16 mouse cellular contexts compared by ENCODE assay signal in the genomic region with DNA sequence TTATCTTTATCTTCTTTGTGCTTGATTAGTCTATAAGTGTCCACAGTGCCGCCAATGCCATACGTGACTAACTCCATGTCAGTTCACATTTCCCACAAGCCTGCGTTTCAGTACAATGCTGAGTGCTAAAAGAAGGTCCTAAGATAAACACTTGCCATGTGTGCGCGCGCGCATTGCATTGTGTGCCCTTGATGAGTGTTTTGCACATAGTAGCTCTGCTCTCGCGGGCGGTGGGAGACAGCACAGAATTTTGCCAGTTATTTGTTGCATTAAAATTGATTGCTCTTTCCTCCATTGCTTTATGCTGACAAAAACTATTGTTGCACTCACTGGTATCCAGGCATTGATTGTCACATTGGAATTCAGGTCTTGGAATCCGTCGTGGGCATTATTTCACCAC.
A peak's percentile ranks its signal among the peaks of the same experiment; 100 is the strongest.
DNase-seq lines count a peak whose midpoint lies in the region; ATAC-seq and TF ChIP-seq lines count a peak whose summit lies in the region.
"Had no signal": no experiment of that assay in that cellular context is flagged by ENCODE, and none has a peak within 500 bp of the region (broad histone marks: within the 10 kb centered on the region; RNA-seq: fewer than 3 reads in every experiment).

No protein-coding gene starts in this region.

- no peaks in the 10 kb centered on the region for H3K27me3 ChIP-seq in neural tube, embryonic 11.5 days (ENCODE audit: control insufficient read depth, insufficient read depth, low read length)
- no peaks in the 10 kb centered on the region for H3K27me3 ChIP-seq in forebrain, embryonic 14.5 days (replicated peaks; ENCODE audit: control insufficient read depth, insufficient read depth, low read length)
- H3K27me3 ChIP-seq in midbrain, embryonic 10.5 days (ENCODE audit: low read depth, poor library complexity, severe bottlenecking): no peaks in the 10 kb centered on the region
- H3K27me3 ChIP-seq: embryonic facial prominence, embryonic 13.5 days; stomach, embryonic 15.5 days had no signal

- no peak overlapping the region for H3K9ac ChIP-seq in neural tube, embryonic 11.5 days (ENCODE audit: low read length)
- no peak overlapping the region for H3K9ac ChIP-seq in forebrain, embryonic 14.5 days (ENCODE audit: low read length)
- H3K9ac ChIP-seq: embryonic facial prominence, embryonic 13.5 days; liver, postnatal 0 days; stomach, embryonic 15.5 days had no signal

- H3K36me3 ChIP-seq in neural tube, embryonic 11.5 days (ENCODE audit: control insufficient read depth, insufficient read depth, low read length): no peaks in the 10 kb centered on the region
- H3K36me3 ChIP-seq in forebrain, embryonic 14.5 days (ENCODE audit: control insufficient read depth, insufficient read depth, low read length): no peaks in the 10 kb centered on the region
- H3K36me3 ChIP-seq in midbrain, embryonic 10.5 days: no peaks in the 10 kb centered on the region
- H3K36me3 ChIP-seq: embryonic facial prominence, embryonic 13.5 days; stomach, embryonic 15.5 days had no signal

- peak; percentile 45 for DNase-seq in neural tube, embryonic 11.5 days (ENCODE audit: low spot score)
- no peak for DNase-seq in neural tube, embryonic 10.5 days (ENCODE audit: extremely low spot score, low spot score)
- peak; percentile 61 for DNase-seq in forebrain, embryonic 14.5 days (ENCODE audit: low spot score)
- peak; percentile 27 for DNase-seq in midbrain, embryonic 10.5 days (ENCODE audit: low spot score)
- DNase-seq in retina, postnatal 1 day: peak; percentile 49
- DNase-seq in frontal cortex, postnatal 14 days (ENCODE audit: low spot score in 2 of 2): no peak
- no peak for DNase-seq in adrenal gland, postnatal 25 days
- DNase-seq in left cerebral cortex, adult 2 months (ENCODE audit: extremely low spot score in 1 of 2, low spot score in 2 of 2): no peak
- DNase-seq: cerebellum, adult 2 months; gastrocnemius, adult 2 months; kidney, postnatal 4 days; left cerebral cortex, postnatal 4 days; liver, postnatal 0 days had no signal

- H3K4me2 ChIP-seq in neural tube, embryonic 11.5 days (ENCODE audit: low read depth): peak overlapping the region; percentile 25; the same call in 1 of the 2 replicates
- H3K4me2 ChIP-seq in forebrain, embryonic 14.5 days (ENCODE audit: low read length): peak overlapping the region; percentile 28; the same call in 1 of the 2 replicates
- H3K4me2 ChIP-seq: embryonic facial prominence, embryonic 13.5 days; stomach, embryonic 15.5 days had no signal

- no peak for TF ChIP-seq CTCF in left cerebral cortex, adult 2 months (IDR thresholded peaks at IDR 0.05)

- H3K27ac ChIP-seq in neural tube, embryonic 11.5 days (ENCODE audit: low read depth, low read length): no peak overlapping the region
- 0 out of 2 replicates have a peak overlapping the region, but pooled peaks have one; percentile 41 for H3K27ac ChIP-seq in forebrain, embryonic 14.5 days (ENCODE audit: low read depth, low read length)
- H3K27ac ChIP-seq in midbrain, embryonic 10.5 days (replicated peaks): 0 out of 2 replicates have a peak overlapping the region, but pooled peaks have one; percentile 65
- H3K27ac ChIP-seq in left cerebral cortex, adult 2 months: no peak overlapping the region
- H3K27ac ChIP-seq: embryonic facial prominence, embryonic 13.5 days; gastrocnemius, adult 2 months; stomach, embryonic 15.5 days had no signal

- 51% methylated on average over 12 of the region's 12 CpGs for WGBS in neural tube, embryonic 11.5 days
- 27% methylated on average over 12 of the region's 12 CpGs for WGBS in forebrain, embryonic 14.5 days
- 74% methylated on average over 12 of the region's 12 CpGs for WGBS in midbrain, embryonic 10.5 days

- 0 out of 2 replicates have a peak, but pooled peaks cover 7% of the 10 kb centered on the region for H3K4me1 ChIP-seq in neural tube, embryonic 11.5 days (ENCODE audit: control insufficient read depth, insufficient read depth, low read length)
- peaks cover 15% of the 10 kb centered on the region for H3K4me1 ChIP-seq in forebrain, embryonic 14.5 days (ENCODE audit: control insufficient read depth, insufficient read depth, low read length)
- H3K4me1 ChIP-seq in midbrain, embryonic 10.5 days: peaks cover 30% of the 10 kb centered on the region
- H3K4me1 ChIP-seq: embryonic facial prominence, embryonic 13.5 days; stomach, embryonic 15.5 days had no signal

- ATAC-seq in neural tube, embryonic 11.5 days (ENCODE audit: insufficient read depth, low FRiP score, low TSS enrichment): 0 out of 2 replicates have a peak, but pooled peaks have one; percentile 16
- peak; percentile 47 for ATAC-seq in forebrain, embryonic 14.5 days
- ATAC-seq: inflammation-experienced regulatory T-cells, adult 6 months; liver, postnatal 0 days had no signal

- no peaks in the 10 kb centered on the region for H3K9me3 ChIP-seq in neural tube, embryonic 11.5 days (ENCODE audit: control insufficient read depth, low read length)
- H3K9me3 ChIP-seq in forebrain, embryonic 14.5 days (replicated peaks; ENCODE audit: control insufficient read depth, low read length): no peaks in the 10 kb centered on the region
- H3K9me3 ChIP-seq in midbrain, embryonic 10.5 days (replicated peaks): no peaks in the 10 kb centered on the region
- H3K9me3 ChIP-seq: embryonic facial prominence, embryonic 13.5 days; stomach, embryonic 15.5 days had no signal

- no peak overlapping the region for H3K4me3 ChIP-seq in neural tube, embryonic 11.5 days (ENCODE audit: low read depth, low read length)
- no peak overlapping the region for H3K4me3 ChIP-seq in forebrain, embryonic 14.5 days (ENCODE audit: low read depth, low read length)
- no peak overlapping the region for H3K4me3 ChIP-seq in midbrain, embryonic 10.5 days
- H3K4me3 ChIP-seq in left cerebral cortex, adult 2 months: no peak overlapping the region
- H3K4me3 ChIP-seq: embryonic facial prominence, embryonic 13.5 days; gastrocnemius, adult 2 months; stomach, embryonic 15.5 days had no signal

- intact Hi-C loops in left cerebral cortex, adult 2 months (cut with DNase I): no loop called here

Comparison
In these comparisons a context has a peak if more than half of its experiments do, and no peak if none do; other contexts are left out.
1. DNase-seq: peak in neural tube, embryonic 11.5 days (single experiment), forebrain, embryonic 14.5 days (single experiment), midbrain, embryonic 10.5 days (single experiment) and retina, postnatal 1 day (single experiment); none in neural tube, embryonic 10.5 days (single experiment), frontal cortex, postnatal 14 days (0 of 2), adrenal gland, postnatal 25 days (single experiment) and left cerebral cortex, adult 2 months (0 of 2).
2. H3K27ac ChIP-seq: peak in forebrain, embryonic 14.5 days (single experiment) and midbrain, embryonic 10.5 days (single experiment); none in neural tube, embryonic 11.5 days (single experiment) and left cerebral cortex, adult 2 months (single experiment).